Comparison of ENCODE assay signal across 12 mouse cellular contexts in genomic region chr15:100660306-100660705, GRCm38 (mm10). TPM values are rescaled to one million over a fixed set of nuclear protein-coding genes. Genes with fewer than 3 reads are reported as not detected.
DNase-seq lines count a peak whose midpoint lies in the region; TF ChIP-seq lines count a peak whose summit lies in the region.
"Had no signal": no experiment of that assay in that cellular context is flagged by ENCODE, and none has a peak within 500 bp of the region (broad histone marks: within the 10 kb centered on the region; RNA-seq: fewer than 3 reads in every experiment).

No protein-coding gene starts in this region.

- no peak for TF ChIP-seq CTCF in kidney, adult 2 months (conservative IDR thresholded peaks at IDR 0.05; ENCODE audit: insufficient read depth, insufficient read length, low read depth, low read length)

- 63% methylated on average over 9 of the region's 9 CpGs for whole genome bisulfite sequencing in kidney, adult 2 months
- 87% methylated on average over 9 of the region's 9 CpGs for WGBS in midbrain, embryonic 10.5 days

- H3K9me3 ChIP-seq in midbrain, embryonic 10.5 days (replicated peaks) = no peaks in the 10 kb centered on the region
- H3K9me3 ChIP-seq: liver, embryonic 15.5 days had no signal

- no peak overlapping the region for H3K27ac ChIP-seq in kidney, adult 2 months (ENCODE audit: insufficient read depth, low read depth, low read length)
- no peak overlapping the region for H3K27ac ChIP-seq in midbrain, embryonic 10.5 days (replicated peaks)
- H3K27ac ChIP-seq: hindbrain, embryonic 14.5 days; liver, embryonic 15.5 days had no signal

- peak; percentile 83 for DNase-seq in kidney, adult 2 months
- no peak for DNase-seq in kidney, postnatal 14 days
- DNase-seq in urinary bladder, postnatal 14 days (ENCODE audit: low spot score) = peak; percentile 55
- no peak for DNase-seq in urinary bladder, adult 2 months (ENCODE audit: low spot score)
- DNase-seq in cerebellum, postnatal 25 days = peak; percentile 64 to 73
- no peak for DNase-seq in midbrain, embryonic 10.5 days (ENCODE audit: low spot score)
- DNase-seq in testis, postnatal 14 days (ENCODE audit: low spot score) = no peak
- no peak for DNase-seq in adipocyte (ENCODE audit: low spot score)
- DNase-seq: thymus, postnatal 4 days had no signal

- H3K4me3 ChIP-seq in kidney, adult 2 months (ENCODE audit: insufficient read depth, low read depth, low read length) = no peak overlapping the region
- H3K4me3 ChIP-seq in midbrain, embryonic 10.5 days = no peak overlapping the region
- H3K4me3 ChIP-seq: liver, embryonic 15.5 days had no signal

- TF ChIP-seq POLR2A in kidney, adult 2 months (IDR thresholded peaks at IDR 0.05; ENCODE audit: low read depth, low read length) = no peak

- no peaks in the 10 kb centered on the region for H3K36me3 ChIP-seq in kidney, adult 2 months (ENCODE audit: control insufficient read depth, insufficient read depth, low read length)
- no peaks in the 10 kb centered on the region for H3K36me3 ChIP-seq in midbrain, embryonic 10.5 days
- H3K36me3 ChIP-seq: liver, embryonic 15.5 days had no signal

- no peaks in the 10 kb centered on the region for H3K27me3 ChIP-seq in kidney, adult 2 months (replicated peaks; ENCODE audit: control insufficient read depth, insufficient read depth, low read length)
- no peaks in the 10 kb centered on the region for H3K27me3 ChIP-seq in midbrain, embryonic 10.5 days (ENCODE audit: low read depth, poor library complexity, severe bottlenecking)
- H3K27me3 ChIP-seq: CH12.LX; liver, embryonic 15.5 days had no signal

- H3K4me1 ChIP-seq in kidney, adult 2 months (ENCODE audit: control insufficient read depth, insufficient read depth, low read length) = no peaks in the 10 kb centered on the region
- no peaks in the 10 kb centered on the region for H3K4me1 ChIP-seq in midbrain, embryonic 10.5 days

RNA-seq across cellular contexts. Expression of gene Bin2, which starts 9.0 kb away (rescaled TPM):
- polyA plus RNA-seq in kidney, adult 2 months (2012; rRNA removed) = 1.7 and 4.7 TPM in 2 replicates
- 6.5 and 6.6 TPM in 2 replicates for polyA plus RNA-seq in urinary bladder, adult 2 months (2012; rRNA removed)
- polyA plus RNA-seq in midbrain, embryonic 10.5 days (2016; fragmentation: Nextera tagmentation; extraction: Ambion mirVana) = 3.2 and 5.0 TPM in 2 replicates

RNA-seq across cellular contexts. Expression of gene Smagp, which starts 23.6 kb away (rescaled TPM):
- polyA plus RNA-seq in kidney, adult 2 months (2012; rRNA removed) = 160 and 163 TPM in 2 replicates
- 65.7 and 67.6 TPM in 2 replicates for polyA plus RNA-seq in urinary bladder, adult 2 months (2012; rRNA removed)
- polyA plus RNA-seq in midbrain, embryonic 10.5 days (2016; fragmentation: Nextera tagmentation; extraction: Ambion mirVana) = 3.9 and 4.7 TPM in 2 replicates

RNA-seq across cellular contexts. Expression of gene Cela1, which starts 27.4 kb away (rescaled TPM):
- 418 and 456 TPM in 2 replicates for polyA plus RNA-seq in kidney, adult 2 months (2012; rRNA removed)
- polyA plus RNA-seq in urinary bladder, adult 2 months (2012; rRNA removed) = 97.3 and 135 TPM in 2 replicates
- 0.96 and 1.7 TPM in 2 replicates for polyA plus RNA-seq in midbrain, embryonic 10.5 days (2016; fragmentation: Nextera tagmentation; extraction: Ambion mirVana)

RNA-seq across cellular contexts. Expression of gene Dazap2, which starts 45.2 kb away (rescaled TPM):
- polyA plus RNA-seq in kidney, adult 2 months (2012; rRNA removed) = 578 and 812 TPM in 2 replicates
- polyA plus RNA-seq in urinary bladder, adult 2 months (2012; rRNA removed) = 255 and 281 TPM in 2 replicates
- polyA plus RNA-seq in midbrain, embryonic 10.5 days (2016; fragmentation: Nextera tagmentation; extraction: Ambion mirVana) = 231 and 250 TPM in 2 replicates

Comparison
In these comparisons a context has a peak if more than half of its experiments do, and no peak if none do; other contexts are left out.
1. DNase-seq: peak in kidney, adult 2 months (single experiment), urinary bladder, postnatal 14 days (single experiment) and cerebellum, postnatal 25 days (2 of 2); none in kidney, postnatal 14 days (single experiment), urinary bladder, adult 2 months (single experiment), midbrain, embryonic 10.5 days (single experiment), testis, postnatal 14 days (single experiment) and adipocyte (single experiment).
2. RNA of gene Smagp, which starts 23.6 kb away (polyA plus RNA-seq): 160 to 163 TPM in kidney, adult 2 months and 65.7 to 67.6 TPM in urinary bladder, adult 2 months; 3.9 to 4.7 TPM in midbrain, embryonic 10.5 days; every median in the first group is over 10 times any median in the second.
3. RNA of gene Cela1, which starts 27.4 kb away (polyA plus RNA-seq): 418 to 456 TPM in kidney, adult 2 months and 97.3 to 135 TPM in urinary bladder, adult 2 months; 0.96 to 1.7 TPM in midbrain, embryonic 10.5 days; every median in the first group is over 10 times any median in the second.